Mouse (Mus musculus) naive thymus-derived CD4-positive, alpha-beta T cell, adult 2 months (primary cell): ENCODE results near the gene Cryaa.

Source experiments
- DNase-seq: peaks from one replicate; pipeline ENCODE4 v3.0.0-alpha.2; 2011; ENCODE audit warnings: low read depth

The Cryaa gene

GRCm38 (mm10) chr17:31677507-31677906, at the start of gene Cryaa:
TSS of gene Cryaa (plus strand) at chr17:31677807.
- DNase-seq = no peak

- DNase-seq = no peak
These were observed 49.6 kb upstream of the Cryaa start for GRCm38 (mm10) chr17:31627961-31628360.

- no peak for DNase-seq
These were observed 46.4 kb upstream of the Cryaa start for GRCm38 (mm10) chr17:31631081-31631800.

- no peak for DNase-seq
These were observed 44.6 kb upstream of the Cryaa start for GRCm38 (mm10) chr17:31633007-31633406.

- no peak for DNase-seq
These were observed 42.7 kb upstream of the Cryaa start for GRCm38 (mm10) chr17:31634896-31635295.

GRCm38 (mm10) chr17:31635781-31636180, 41.8 kb upstream of the Cryaa start:
- DNase-seq = no peak

- no peak for DNase-seq
These were observed 41.2 kb upstream of the Cryaa start for GRCm38 (mm10) chr17:31636277-31636941.

- DNase-seq = peak; percentile 28
These were observed 40.4 kb upstream of the Cryaa start, which contains the start of gene Cbs for GRCm38 (mm10) chr17:31636942-31637811. TSS of gene Cbs (minus strand) at chr17:31637238.

- no peak for DNase-seq
These were observed 39.6 kb upstream of the Cryaa start for GRCm38 (mm10) chr17:31637866-31638570.

- no peak for DNase-seq
These were observed 38.0 kb upstream of the Cryaa start for GRCm38 (mm10) chr17:31639651-31640050.

- DNase-seq = no peak
These were observed 35.3 kb upstream of the Cryaa start for GRCm38 (mm10) chr17:31642331-31642730.

GRCm38 (mm10) chr17:31642913-31643312, 34.7 kb upstream of the Cryaa start:
- DNase-seq = no peak

- no peak for DNase-seq
These were observed 31.2 kb upstream of the Cryaa start for GRCm38 (mm10) chr17:31646199-31647002.

GRCm38 (mm10) chr17:31652152-31652551, 25.5 kb upstream of the Cryaa start:
- no peak for DNase-seq

- no peak for DNase-seq
These were observed 24.3 kb upstream of the Cryaa start for GRCm38 (mm10) chr17:31653277-31653676.

GRCm38 (mm10) chr17:31655366-31655765, 22.2 kb upstream of the Cryaa start:
- DNase-seq = no peak

- peak; percentile 31 for DNase-seq
These were observed 20.9 kb upstream of the Cryaa start for GRCm38 (mm10) chr17:31656682-31657081.

- no peak for DNase-seq
These were observed 20.2 kb upstream of the Cryaa start for GRCm38 (mm10) chr17:31657141-31657983.

GRCm38 (mm10) chr17:31658136-31658467, 19.5 kb upstream of the Cryaa start:
- DNase-seq = no peak

- DNase-seq = peak; percentile 99
These were observed 19.0 kb upstream of the Cryaa start, which contains the start of gene U2af1 for GRCm38 (mm10) chr17:31658468-31659185. TSS of gene U2af1 (minus strand) at chr17:31658892.
